In genomic region chr2:75792377-75793203, GRCm38 (mm10) we compare ENCODE assay signal across 8 mouse cellular contexts. TPM values are rescaled to one million over a fixed set of nuclear protein-coding genes. Genes with fewer than 3 reads are reported as not detected.
DNase-seq lines count a peak whose midpoint lies in the region; ATAC-seq and TF ChIP-seq lines count a peak whose summit lies in the region.

No protein-coding gene starts in this region.

- DNase-seq in gastrocnemius, postnatal 10 days, result peak; percentile 17
- no peak for DNase-seq in gastrocnemius, adult 8-10 months (ENCODE audit: low spot score in 2 of 2)
- peak; percentile 36 for DNase-seq in T-cell, adult 2 months (ENCODE audit: low spot score)
- DNase-seq in heart, postnatal 4 days, result peak; percentile 44
- DNase-seq in thymus, adult 2 months, result peak; percentile 50
- DNase-seq in cerebellum, adult 2 months, result no peak
- DNase-seq in right cerebral cortex, adult 18-20 months, result no peak

- H3K36me3 ChIP-seq in lung, embryonic 16.5 days (ENCODE audit: control insufficient read depth, insufficient read depth, low read length), result no peaks in the 10 kb centered on the region
- no peaks in the 10 kb centered on the region for H3K36me3 ChIP-seq in thymus, adult 2 months (ENCODE audit: control insufficient read depth, insufficient read depth, low read length)

- H3K4me3 ChIP-seq in lung, embryonic 16.5 days (ENCODE audit: low read length), result no peak overlapping the region
- no peak overlapping the region for H3K4me3 ChIP-seq in thymus, adult 2 months (ENCODE audit: control insufficient read depth, insufficient read depth, low read length)
- no peak overlapping the region for H3K4me3 ChIP-seq in cerebellum, adult 2 months (replicated peaks; ENCODE audit: insufficient read depth, low read depth, low read length)

- no peaks in the 10 kb centered on the region for H3K27me3 ChIP-seq in lung, embryonic 16.5 days (ENCODE audit: control insufficient read depth, insufficient read depth, low read depth, low read length)
- H3K27me3 ChIP-seq in thymus, adult 2 months (ENCODE audit: control insufficient read depth, insufficient read depth, low read length), result no peaks in the 10 kb centered on the region
- H3K27me3 ChIP-seq in cerebellum, adult 2 months (ENCODE audit: control insufficient read depth, insufficient read depth, low read length), result no peaks in the 10 kb centered on the region

- no peaks in the 10 kb centered on the region for H3K9me3 ChIP-seq in lung, embryonic 16.5 days (ENCODE audit: control insufficient read depth, low read length)

- H3K9ac ChIP-seq in lung, embryonic 16.5 days (ENCODE audit: low read length), result no peak overlapping the region

- no peaks in the 10 kb centered on the region for H3K4me1 ChIP-seq in lung, embryonic 16.5 days (replicated peaks; ENCODE audit: control insufficient read depth, insufficient read depth, low read length)
- peaks cover 15% of the 10 kb centered on the region for H3K4me1 ChIP-seq in thymus, adult 2 months (replicated peaks; ENCODE audit: control insufficient read depth, insufficient read depth, low read length)
- no peaks in the 10 kb centered on the region for H3K4me1 ChIP-seq in cerebellum, adult 2 months (ENCODE audit: control insufficient read depth, insufficient read depth, low read length)

- no peak overlapping the region for H3K4me2 ChIP-seq in lung, embryonic 16.5 days (ENCODE audit: low read depth, low read length)

- no peak for TF ChIP-seq POLR2A in thymus, adult 2 months (IDR thresholded peaks at IDR 0.05; ENCODE audit: control insufficient read depth, extremely low read depth, insufficient read depth, low read length, poor library complexity)
- TF ChIP-seq POLR2A in cerebellum, adult 2 months (IDR thresholded peaks at IDR 0.05; ENCODE audit: borderline replicate concordance, insufficient read depth, low read length), result no peak

- ATAC-seq in lung, embryonic 16.5 days (ENCODE audit: low read depth), result peak; percentile 57

- H3K27ac ChIP-seq in lung, embryonic 16.5 days (ENCODE audit: low read length), result 0 out of 2 replicates have a peak overlapping the region, but pooled peaks have one; percentile 29
- peak overlapping the region; percentile 61; the same call in 1 of the 2 replicates for H3K27ac ChIP-seq in thymus, adult 2 months (ENCODE audit: control insufficient read depth, insufficient read depth, low read length)
- no peak overlapping the region for H3K27ac ChIP-seq in cerebellum, adult 2 months (ENCODE audit: insufficient read depth, low read length)

- no peak for TF ChIP-seq CTCF in thymus, adult 2 months (IDR thresholded peaks at IDR 0.05; ENCODE audit: borderline replicate concordance, control insufficient read depth, extremely low read depth, insufficient read depth, low read length, poor library complexity)
- TF ChIP-seq CTCF in cerebellum, adult 2 months (IDR thresholded peaks at IDR 0.05; ENCODE audit: borderline replicate concordance, insufficient read depth, low read depth, low read length), result no peak

- WGBS in lung, embryonic 16.5 days, result 58% methylated on average over 12 of the region's 12 CpGs
- WGBS in thymus, adult 2 months, result 17% methylated on average over 12 of the region's 12 CpGs
- 73% methylated on average over 12 of the region's 12 CpGs for WGBS in cerebellum, adult 2 months

RNA-seq across cellular contexts. Expression of gene Agps, which starts 39.4 kb away (rescaled TPM):
- total RNA-seq in gastrocnemius, postnatal 10 days (2021), result 10 to 100 TPM; 27.5 to 30.3 TPM
- 10 to 100 TPM; 19.1 to 24.1 (median 20.0) TPM for total RNA-seq in gastrocnemius, adult 8-10 months (2022)
- 10 to 100 TPM; 49.4 to 57.1 TPM for total RNA-seq in heart, postnatal 4 days (2021)
- 31.1 and 32.7 TPM in 2 replicates for polyA plus RNA-seq in lung, embryonic 16.5 days (2015; fragmentation: Nextera tagmentation; extraction: Ambion mirVana)
- polyA plus RNA-seq in thymus, adult 2 months (2012; rRNA removed), result 9.8 and 10.2 TPM in 2 replicates
- polyA plus RNA-seq in cerebellum, adult 2 months (2012; rRNA removed), result 14.6 and 16.1 TPM in 2 replicates

Comparison
In these comparisons a context has a peak if more than half of its experiments do, and no peak if none do; other contexts are left out.
1. DNase-seq: peak in gastrocnemius, postnatal 10 days (single experiment), T-cell, adult 2 months (single experiment), heart, postnatal 4 days (single experiment) and thymus, adult 2 months (single experiment); none in gastrocnemius, adult 8-10 months (0 of 2), cerebellum, adult 2 months (0 of 2) and right cerebral cortex, adult 18-20 months (single experiment).